ENCODE assay signal across 9 mouse cellular contexts in the genomic region with DNA sequence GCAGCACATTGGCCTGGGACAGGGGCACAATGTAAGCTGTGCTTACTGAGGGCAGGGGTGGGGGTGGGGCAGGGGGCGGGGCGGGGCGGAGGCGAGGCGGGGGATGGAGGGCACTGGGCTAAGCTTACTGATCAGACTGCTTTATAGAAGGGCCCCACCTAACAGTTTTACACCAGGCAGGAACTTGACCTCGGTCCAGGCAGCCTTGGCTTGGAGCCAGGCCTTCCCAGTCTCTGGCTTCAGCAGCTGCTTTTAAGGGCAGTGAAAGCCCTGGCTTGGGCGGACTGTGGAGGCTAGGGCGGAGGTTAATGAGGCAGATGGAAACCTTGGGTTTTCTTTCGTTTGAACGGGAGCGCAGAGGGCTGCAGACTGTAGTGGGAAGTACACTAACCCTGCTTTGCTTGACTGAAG. TPM values are rescaled to one million over a fixed set of nuclear protein-coding genes. Genes with fewer than 3 reads are reported as not detected.
DNase-seq lines count a peak whose midpoint lies in the region; ATAC-seq and TF ChIP-seq lines count a peak whose summit lies in the region.
"Had no signal": no experiment of that assay in that cellular context is flagged by ENCODE, and none has a peak within 500 bp of the region (broad histone marks: within the 10 kb centered on the region; RNA-seq: fewer than 3 reads in every experiment).

No protein-coding gene starts in this region.

- H3K9me3 ChIP-seq in embryonic facial prominence, embryonic 11.5 days (replicated peaks; ENCODE audit: control insufficient read depth, low read length): no peaks in the 10 kb centered on the region
- H3K9me3 ChIP-seq in heart, embryonic 10.5 days: no peaks in the 10 kb centered on the region

- DNase-seq in adipocyte (ENCODE audit: low spot score): peak; percentile 83
- DNase-seq in embryonic facial prominence, embryonic 11.5 days (ENCODE audit: low spot score): peak; percentile 71
- peak; percentile 89 for DNase-seq in heart, embryonic 10.5 days (ENCODE audit: low spot score)
- peak; percentile 90 to 92 for DNase-seq in kidney, adult 8-10 months
- DNase-seq in lung, adult 2 months: peak; percentile 76
- peak; percentile 87 for DNase-seq in ovary, postnatal 14 days (ENCODE audit: low spot score)
- no peak for DNase-seq in thymus, postnatal 4 days
- DNase-seq in thymus, adult 2 months: no peak

- no peak overlapping the region for H3K4me3 ChIP-seq in embryonic facial prominence, embryonic 11.5 days (ENCODE audit: low read depth, low read length)
- H3K4me3 ChIP-seq in heart, embryonic 10.5 days: peak overlapping the region; percentile 10; the same call in 1 of the 2 replicates
- H3K4me3 ChIP-seq in lung, adult 2 months (replicated peaks; ENCODE audit: extremely low read depth, low read depth, low read length): no peak overlapping the region
- H3K4me3 ChIP-seq in thymus, adult 2 months (ENCODE audit: control insufficient read depth, insufficient read depth, low read length): no peak overlapping the region
- H3K4me3 ChIP-seq: left cerebral cortex, adult 2 months had no signal

- H3K27me3 ChIP-seq in embryonic facial prominence, embryonic 11.5 days (ENCODE audit: control insufficient read depth, insufficient read depth, low read length): no peaks in the 10 kb centered on the region
- H3K27me3 ChIP-seq in heart, embryonic 10.5 days (ENCODE audit: insufficient read depth, poor library complexity, severe bottlenecking): peaks cover 44% of the 10 kb centered on the region
- H3K27me3 ChIP-seq in thymus, adult 2 months (ENCODE audit: control insufficient read depth, insufficient read depth, low read length): no peaks in the 10 kb centered on the region

- no peak for TF ChIP-seq CTCF in lung, adult 2 months (IDR thresholded peaks at IDR 0.05; ENCODE audit: insufficient read depth, low read length)
- no peak for TF ChIP-seq CTCF in thymus, adult 2 months (IDR thresholded peaks at IDR 0.05; ENCODE audit: borderline replicate concordance, control insufficient read depth, extremely low read depth, insufficient read depth, low read length, poor library complexity)

- WGBS in embryonic facial prominence, embryonic 11.5 days: 1% methylated on average over 11 of the region's 11 CpGs
- 2% methylated on average over 11 of the region's 11 CpGs for WGBS in heart, embryonic 10.5 days
- 15% methylated on average over 7 of the region's 11 CpGs for WGBS in lung, adult 2 months
- WGBS in thymus, adult 2 months: 95% methylated on average over 11 of the region's 11 CpGs

- no peak for TF ChIP-seq POLR2A in lung, adult 2 months (IDR thresholded peaks at IDR 0.05; ENCODE audit: borderline replicate concordance, extremely low read depth, low read depth, low read length)
- TF ChIP-seq POLR2A in thymus, adult 2 months (IDR thresholded peaks at IDR 0.05; ENCODE audit: control insufficient read depth, extremely low read depth, insufficient read depth, low read length, poor library complexity): no peak

- no peak overlapping the region for H3K9ac ChIP-seq in embryonic facial prominence, embryonic 11.5 days (replicated peaks; ENCODE audit: low read length)

- H3K4me2 ChIP-seq in embryonic facial prominence, embryonic 11.5 days (ENCODE audit: low read depth, low read length): 0 out of 2 replicates have a peak overlapping the region, but pooled peaks have one; percentile 4

- no peak overlapping the region for H3K27ac ChIP-seq in embryonic facial prominence, embryonic 11.5 days (replicated peaks; ENCODE audit: low read depth, low read length)
- peak overlapping the region; percentile 76 for H3K27ac ChIP-seq in heart, embryonic 10.5 days
- no peak overlapping the region for H3K27ac ChIP-seq in thymus, adult 2 months (ENCODE audit: control insufficient read depth, insufficient read depth, low read length)
- H3K27ac ChIP-seq: left cerebral cortex, adult 2 months had no signal

- no peaks in the 10 kb centered on the region for H3K36me3 ChIP-seq in embryonic facial prominence, embryonic 11.5 days (replicated peaks; ENCODE audit: control insufficient read depth, insufficient read depth, low read depth, low read length)
- H3K36me3 ChIP-seq in heart, embryonic 10.5 days: no peaks in the 10 kb centered on the region
- H3K36me3 ChIP-seq in thymus, adult 2 months (ENCODE audit: control insufficient read depth, insufficient read depth, low read length): peaks cover 58% of the 10 kb centered on the region

- peaks cover 3% of the 10 kb centered on the region; the same call in 1 of the 2 replicates for H3K4me1 ChIP-seq in embryonic facial prominence, embryonic 11.5 days (ENCODE audit: control insufficient read depth, insufficient read depth, low read length)
- peaks cover 64% of the 10 kb centered on the region for H3K4me1 ChIP-seq in heart, embryonic 10.5 days
- peaks cover 5% of the 10 kb centered on the region for H3K4me1 ChIP-seq in lung, adult 2 months (ENCODE audit: control insufficient read depth, insufficient read depth, low read length)
- H3K4me1 ChIP-seq in thymus, adult 2 months (replicated peaks; ENCODE audit: control insufficient read depth, insufficient read depth, low read length): no peaks in the 10 kb centered on the region

- ATAC-seq in embryonic facial prominence, embryonic 11.5 days (replicated peaks; ENCODE audit: insufficient number of reproducible peaks, low FRiP score, low TSS enrichment, low read depth): peak; percentile 77

RNA-seq across cellular contexts. Expression of a gene that starts 37.0 kb away (rescaled TPM):
- 0.13 TPM in 2 replicates for polyA plus RNA-seq in embryonic facial prominence, embryonic 11.5 days (2014; fragmentation: Nextera tagmentation; extraction: Ambion mirVana)
- 0.38 and 0.45 TPM in 2 replicates for polyA plus RNA-seq in heart, embryonic 10.5 days (2016; fragmentation: Nextera tagmentation; extraction: Ambion mirVana)
- 3.2 and 4.5 TPM in 2 replicates for polyA plus RNA-seq in lung, adult 2 months (2012; rRNA removed)
- polyA plus RNA-seq in thymus, adult 2 months (2012; rRNA removed): 1.2 and 1.6 TPM in 2 replicates

RNA-seq across cellular contexts. Expression of a gene that starts 37.1 kb away (rescaled TPM):
- 29.8 and 33.2 TPM in 2 replicates for polyA plus RNA-seq in embryonic facial prominence, embryonic 11.5 days (2014; fragmentation: Nextera tagmentation; extraction: Ambion mirVana)
- polyA plus RNA-seq in heart, embryonic 10.5 days (2016; fragmentation: Nextera tagmentation; extraction: Ambion mirVana): 53.3 and 57.3 TPM in 2 replicates
- polyA plus RNA-seq in lung, adult 2 months (2012; rRNA removed): 3.7 and 8.3 TPM in 2 replicates
- 5.1 and 5.3 TPM in 2 replicates for polyA plus RNA-seq in thymus, adult 2 months (2012; rRNA removed)

RNA-seq across cellular contexts. Expression of a gene that starts 58.3 kb away (rescaled TPM):
- 1.8 and 2.0 TPM in 2 replicates for polyA plus RNA-seq in embryonic facial prominence, embryonic 11.5 days (2014; fragmentation: Nextera tagmentation; extraction: Ambion mirVana)
- polyA plus RNA-seq in heart, embryonic 10.5 days (2016; fragmentation: Nextera tagmentation; extraction: Ambion mirVana): 2.3 and 4.8 TPM in 2 replicates
- 12.3 and 15.2 TPM in 2 replicates for polyA plus RNA-seq in lung, adult 2 months (2012; rRNA removed)
- polyA plus RNA-seq in thymus, adult 2 months (2012; rRNA removed): 261 and 279 TPM in 2 replicates

Comparison
In these comparisons a context has a peak if more than half of its experiments do, and no peak if none do; other contexts are left out.
1. DNase-seq: peak in adipocyte (single experiment), embryonic facial prominence, embryonic 11.5 days (single experiment), heart, embryonic 10.5 days (single experiment), kidney, adult 8-10 months (2 of 2), lung, adult 2 months (single experiment) and ovary, postnatal 14 days (single experiment); none in thymus, postnatal 4 days (single experiment) and thymus, adult 2 months (single experiment).
2. RNA of a gene that starts 58.3 kb away (polyA plus RNA-seq): 261 to 279 TPM in thymus, adult 2 months; 12.3 to 15.2 TPM in lung, adult 2 months, 2.3 to 4.8 TPM in heart, embryonic 10.5 days and 1.8 to 2.0 TPM in embryonic facial prominence, embryonic 11.5 days; every median in the first group is over 10 times any median in the second.